Mouse (Mus musculus) liver, embryonic 11.5 days (tissue): ENCODE data around the gene H2al1g. TPM values are rescaled to one million over a fixed set of nuclear protein-coding genes. Genes with fewer than 3 reads are reported as not detected.
"Not testable (repeated sequence)": the region's sequence is repeated elsewhere in the genome, so short reads cannot be mapped to it uniquely, and the experiment has no call there.

Source experiments
- ATAC-seq: fragments of 200-750 bp; cut with Nextera tagmentation; replicated peaks from 2 replicates; pipeline ENCODE4 v1.8.0; 2017; ENCODE audit warnings: moderate number of reproducible peaks, mild to moderate bottlenecking, moderate TSS enrichment, moderate library complexity; ENCODE audit not compliant: low FRiP score
- DNase-seq: peaks from one replicate; pipeline ENCODE4 v3.0.0-alpha.2; 2017; ENCODE audit warnings: low spot score
- H3K27ac ChIP-seq: fragments of 300-500 bp; sonication (generic); 2 replicates; pipeline ENCODE4 v1.5.1; 2014; ENCODE audit warnings: mild to moderate bottlenecking, low read depth, low read length, control low read depth
- H3K27me3 ChIP-seq: fragments of 300-500 bp; sonication (generic); replicated peaks from 2 replicates; pipeline ENCODE4 v1.6.1; 2014; ENCODE audit warnings: low read length, mixed read lengths; ENCODE audit not compliant: control insufficient read depth, insufficient read depth
- H3K36me3 ChIP-seq: fragments of 300-500 bp; sonication (generic); 2 replicates; pipeline ENCODE4 v1.6.1; 2014; ENCODE audit warnings: mild to moderate bottlenecking, low read length, moderate library complexity, mixed read lengths; ENCODE audit not compliant: control insufficient read depth, insufficient read depth
- H3K4me1 ChIP-seq: fragments of 300-500 bp; sonication (generic); replicated peaks from 2 replicates; pipeline ENCODE4 v1.6.1; 2014; ENCODE audit warnings: low read length, mixed read lengths; ENCODE audit not compliant: control insufficient read depth, insufficient read depth
- H3K4me2 ChIP-seq: fragments of 300-500 bp; sonication (generic); 2 replicates; pipeline ENCODE4 v1.6.1; 2014; ENCODE audit warnings: mild to moderate bottlenecking, control low read depth, moderate library complexity
- H3K4me3 ChIP-seq: fragments of 300-500 bp; sonication (generic); 2 replicates; pipeline ENCODE4 v1.5.1; 2014; ENCODE audit warnings: low read depth, low read length, control low read depth
- H3K9ac ChIP-seq: fragments of 300-500 bp; sonication (generic); 2 replicates; pipeline ENCODE4 v1.6.1; 2014; ENCODE audit warnings: low read depth, low read length, control low read depth
- H3K9me3 ChIP-seq: fragments of 300-500 bp; sonication (generic); 2 replicates; pipeline ENCODE4 v1.6.1; 2016; ENCODE audit warnings: low read length, inconsistent platforms, mixed read lengths; ENCODE audit not compliant: control insufficient read depth
- WGBS: fragments of 180-500 bp; shearing (Covaris S2); extraction: QIAGEN DNeasy Blood & Tissue Kit; methylation state at CpG from one replicate; pipeline ENCODE4 v1.1.7; 2014; 5-methylcytosine and 5-hydroxymethylcytosine counted together
- polyA plus RNA-seq: library from polyadenylated mRNA; unstranded; fragments of >200 nt; fragmentation: Nextera tagmentation; extraction: Ambion mirVana; gene quantifications from 2 replicates; pipeline ENCODE4 v1.2.1, GENCODE M21; 2014

Gene H2al1g
- polyA plus RNA-seq, 1 experiment from 2014 or later, result not detected

DNA sequence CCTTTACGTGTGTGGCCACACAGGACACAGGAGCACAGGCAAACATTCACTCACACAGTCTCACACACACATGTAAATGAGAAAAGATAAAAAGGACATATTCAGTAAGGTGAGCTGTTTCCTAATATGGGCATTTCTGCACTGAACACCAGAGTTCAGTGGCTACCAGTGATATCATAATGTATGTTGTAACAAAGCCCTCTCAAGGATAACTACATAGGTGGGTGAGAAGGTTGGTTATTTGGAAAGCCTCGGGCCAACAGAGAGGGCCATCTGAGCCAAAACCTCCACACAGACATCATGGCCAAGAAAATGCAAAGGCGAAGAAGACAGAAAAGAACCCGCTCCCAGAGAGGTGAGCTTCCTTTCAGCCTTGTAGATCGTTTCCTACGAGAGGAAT, 12.7 kb upstream of the H2al1g start, which contains the start of gene H2al1c:
TSS of gene H2al1c (plus strand) at position 301 of the 400 bp plus-strand sequence.
- H3K4me3 ChIP-seq, H3K27me3 ChIP-seq, ATAC-seq, H3K36me3 ChIP-seq, H3K27ac ChIP-seq, H3K4me2 ChIP-seq, H3K9me3 ChIP-seq, DNase-seq, H3K9ac ChIP-seq, H3K4me1 ChIP-seq: not testable (repeated sequence)
- 73% methylated on average over 1 of the region's 6 CpGs for WGBS

DNA sequence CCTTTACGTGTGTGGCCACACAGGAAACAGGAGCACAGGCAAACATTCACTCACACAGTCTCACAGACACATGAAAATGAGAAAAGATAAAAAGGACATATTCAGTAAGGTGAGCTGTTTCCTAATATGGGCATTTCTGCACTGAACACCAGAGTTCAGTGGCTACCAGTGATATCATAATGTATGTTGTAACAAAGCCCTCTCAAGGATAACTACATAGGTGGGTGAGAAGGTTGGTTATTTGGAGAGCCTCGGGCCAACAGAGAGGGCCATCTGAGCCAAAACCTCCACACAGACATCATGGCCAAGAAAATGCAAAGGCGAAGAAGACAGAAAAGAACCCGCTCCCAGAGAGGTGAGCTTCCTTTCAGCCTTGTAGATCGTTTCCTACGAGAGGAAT, 9.5 kb upstream of the H2al1g start, which contains the start of gene H2al1d:
TSS of gene H2al1d (plus strand) at position 301 of the 400 bp plus-strand sequence.
- not testable (repeated sequence) for H3K4me1 ChIP-seq, H3K4me3 ChIP-seq, H3K9ac ChIP-seq, H3K27me3 ChIP-seq, H3K36me3 ChIP-seq, H3K27ac ChIP-seq, H3K9me3 ChIP-seq, ATAC-seq, DNase-seq, H3K4me2 ChIP-seq
- WGBS, result no CpG with 5 or more reads among the region's 6 CpGs

DNA sequence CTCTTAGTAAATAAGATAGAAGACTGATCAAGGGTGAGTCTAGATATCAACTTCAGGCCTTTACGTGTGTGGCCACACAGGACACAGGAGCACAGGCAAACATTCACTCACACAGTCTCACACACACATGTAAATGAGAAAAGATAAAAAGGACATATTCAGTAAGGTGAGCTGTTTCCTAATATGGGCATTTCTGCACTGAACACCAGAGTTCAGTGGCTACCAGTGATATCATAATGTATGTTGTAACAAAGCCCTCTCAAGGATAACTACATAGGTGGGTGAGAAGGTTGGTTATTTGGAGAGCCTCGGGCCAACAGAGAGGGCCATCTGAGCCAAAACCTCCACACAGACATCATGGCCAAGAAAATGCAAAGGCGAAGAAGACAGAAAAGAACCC, 6.4 kb upstream of the H2al1g start, which contains the start of gene H2al1e:
TSS of gene H2al1e (plus strand) at position 301 of the 400 bp plus-strand sequence.
- not testable (repeated sequence) for H3K27me3 ChIP-seq, H3K27ac ChIP-seq, H3K4me3 ChIP-seq, H3K36me3 ChIP-seq, H3K4me1 ChIP-seq, H3K9ac ChIP-seq, DNase-seq, H3K4me2 ChIP-seq, ATAC-seq, H3K9me3 ChIP-seq
- WGBS, result no CpG with 5 or more reads among the region's 3 CpGs

DNA sequence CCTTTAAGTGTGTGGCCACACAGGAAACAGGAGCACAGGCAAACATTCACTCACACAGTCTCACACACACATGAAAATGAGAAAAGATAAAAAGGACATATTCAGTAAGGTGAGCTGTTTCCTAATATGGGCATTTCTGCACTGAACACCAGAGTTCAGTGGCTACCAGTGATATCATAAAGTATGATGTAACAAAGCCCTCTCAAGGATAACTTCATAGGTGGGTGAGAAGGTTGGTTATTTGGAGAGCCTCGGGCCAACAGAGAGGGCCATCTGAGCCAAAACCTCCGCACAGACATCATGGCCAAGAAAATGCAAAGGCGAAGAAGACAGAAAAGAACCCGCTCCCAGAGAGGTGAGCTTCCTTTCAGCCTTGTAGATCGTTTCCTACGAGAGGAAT, 3.2 kb upstream of the H2al1g start, which contains the start of gene H2al1f:
TSS of gene H2al1f (plus strand) at position 301 of the 400 bp plus-strand sequence.
- not testable (repeated sequence) for DNase-seq, ATAC-seq
- WGBS, result no CpG with 5 or more reads among the region's 6 CpGs

DNA sequence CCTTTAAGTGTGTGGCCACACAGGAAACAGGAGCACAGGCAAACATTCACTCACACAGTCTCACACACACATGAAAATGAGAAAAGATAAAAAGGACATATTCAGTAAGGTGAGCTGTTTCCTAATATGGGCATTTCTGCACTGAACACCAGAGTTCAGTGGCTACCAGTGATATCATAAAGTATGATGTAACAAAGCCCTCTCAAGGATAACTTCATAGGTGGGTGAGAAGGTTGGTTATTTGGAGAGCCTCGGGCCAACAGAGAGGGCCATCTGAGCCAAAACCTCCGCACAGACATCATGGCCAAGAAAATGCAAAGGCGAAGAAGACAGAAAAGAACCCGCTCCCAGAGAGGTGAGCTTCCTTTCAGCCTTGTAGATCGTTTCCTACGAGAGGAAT, 3.1 kb downstream of the H2al1g start, which contains the start of gene H2al1h:
TSS of gene H2al1h (plus strand) at position 301 of the 400 bp plus-strand sequence.
- H3K27ac ChIP-seq, H3K27me3 ChIP-seq, H3K4me1 ChIP-seq, H3K4me3 ChIP-seq, H3K9ac ChIP-seq, ATAC-seq, H3K36me3 ChIP-seq, H3K9me3 ChIP-seq, H3K4me2 ChIP-seq, DNase-seq: not testable (repeated sequence)
- no CpG with 5 or more reads among the region's 6 CpGs for WGBS

More for the DNA sequence above, 3.2 kb upstream of the H2al1g start, which contains the start of gene H2al1f:
- not testable (repeated sequence) for H3K4me3 ChIP-seq, H3K27ac ChIP-seq, H3K9me3 ChIP-seq, H3K4me2 ChIP-seq, H3K4me1 ChIP-seq, H3K27me3 ChIP-seq, H3K9ac ChIP-seq, H3K36me3 ChIP-seq

DNA sequence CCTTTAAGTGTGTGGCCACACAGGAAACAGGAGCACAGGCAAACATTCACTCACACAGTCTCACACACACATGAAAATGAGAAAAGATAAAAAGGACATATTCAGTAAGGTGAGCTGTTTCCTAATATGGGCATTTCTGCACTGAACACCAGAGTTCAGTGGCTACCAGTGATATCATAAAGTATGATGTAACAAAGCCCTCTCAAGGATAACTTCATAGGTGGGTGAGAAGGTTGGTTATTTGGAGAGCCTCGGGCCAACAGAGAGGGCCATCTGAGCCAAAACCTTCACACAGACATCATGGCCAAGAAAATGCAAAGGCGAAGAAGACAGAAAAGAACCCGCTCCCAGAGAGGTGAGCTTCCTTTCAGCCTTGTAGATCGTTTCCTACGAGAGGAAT, 6.3 kb downstream of the H2al1g start, which contains the start of gene H2al1i:
TSS of gene H2al1i (plus strand) at position 301 of the 400 bp plus-strand sequence.
- not testable (repeated sequence) for H3K27ac ChIP-seq, H3K4me3 ChIP-seq, H3K4me1 ChIP-seq, H3K36me3 ChIP-seq, H3K27me3 ChIP-seq, H3K9me3 ChIP-seq, H3K4me2 ChIP-seq, H3K9ac ChIP-seq, DNase-seq, ATAC-seq
- WGBS, result 89% methylated on average over 3 of the region's 5 CpGs

DNA sequence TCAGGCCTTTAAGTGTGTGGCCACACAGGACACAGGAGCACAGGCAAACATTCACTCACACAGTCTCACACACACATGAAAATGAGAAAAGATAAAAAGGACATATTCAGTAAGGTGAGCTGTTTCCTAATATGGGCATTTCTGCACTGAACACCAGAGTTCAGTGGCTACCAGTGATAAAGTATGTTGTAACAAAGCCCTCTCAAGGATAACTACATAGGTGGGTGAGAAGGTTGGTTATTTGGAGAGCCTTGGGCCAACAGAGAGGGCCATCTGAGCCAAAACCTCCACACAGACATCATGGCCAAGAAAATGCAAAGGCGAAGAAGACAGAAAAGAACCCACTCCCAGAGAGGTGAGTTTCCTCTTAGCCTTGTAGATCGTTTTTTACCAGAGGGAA, 9.5 kb downstream of the H2al1g start, which contains the start of gene H2al1j:
TSS of gene H2al1j (plus strand) at position 301 of the 400 bp plus-strand sequence.
- H3K4me3 ChIP-seq, H3K4me1 ChIP-seq, DNase-seq, H3K4me2 ChIP-seq, ATAC-seq, H3K36me3 ChIP-seq, H3K9ac ChIP-seq, H3K9me3 ChIP-seq, H3K27me3 ChIP-seq, H3K27ac ChIP-seq: not testable (repeated sequence)
- 78% methylated on average over 2 of the region's 2 CpGs for WGBS

DNA sequence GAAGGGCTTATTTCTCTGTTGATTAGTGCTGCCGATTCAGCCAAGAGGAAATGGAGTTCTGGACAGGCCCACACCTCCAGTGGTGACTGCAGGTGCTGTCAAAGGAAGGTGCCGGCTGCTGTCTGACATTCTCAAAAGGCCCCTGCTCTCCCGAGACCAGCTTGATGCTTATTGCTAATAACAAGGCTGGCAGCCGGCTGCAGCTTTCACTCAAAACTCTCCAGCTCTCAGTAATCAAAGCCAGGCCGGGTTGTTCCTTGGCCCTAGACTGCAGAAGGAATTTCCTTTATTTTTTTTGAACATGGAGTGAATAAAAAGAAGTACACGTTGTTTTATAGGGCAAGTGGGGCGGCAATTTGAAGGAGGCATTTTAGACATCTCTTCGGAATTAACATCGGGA, 27.7 kb downstream of the H2al1g start:
- H3K4me1 ChIP-seq, result no peaks in the 10 kb centered on the region
- 73% methylated on average over 9 of the region's 9 CpGs for WGBS
- no peak for DNase-seq
- no peak overlapping the region for H3K4me2 ChIP-seq
- no peak for ATAC-seq
- no peak overlapping the region for H3K27ac ChIP-seq
- no peak overlapping the region for H3K4me3 ChIP-seq
- H3K9ac ChIP-seq, result no peak overlapping the region
- H3K9me3 ChIP-seq, result no peaks in the 10 kb centered on the region
- H3K27me3 ChIP-seq, result peaks cover 8% of the 10 kb centered on the region; the same call in 1 of the 2 replicates
- no peaks in the 10 kb centered on the region for H3K36me3 ChIP-seq

DNA sequence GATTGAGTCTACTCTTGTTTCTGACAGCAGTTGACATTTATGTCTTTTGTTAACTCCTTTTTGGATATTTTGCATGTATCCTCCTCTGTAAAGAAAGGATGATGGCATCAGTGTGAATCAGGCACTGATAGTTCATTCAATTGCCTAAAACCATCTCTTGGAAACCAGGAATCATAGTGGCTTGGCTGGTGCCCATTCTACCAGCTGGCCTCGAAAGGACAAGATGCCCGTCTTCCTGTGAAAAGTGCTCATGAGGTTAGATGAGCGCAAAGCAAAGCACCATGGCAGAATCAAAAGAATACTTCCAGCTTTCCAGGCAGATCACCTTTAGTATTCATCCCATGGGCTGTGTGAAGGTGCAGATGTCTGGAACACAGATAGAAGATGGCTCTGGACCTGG, 28.7 kb downstream of the H2al1g start:
- Histone ChIP-seq H3K36me3 (no peaks in the 10 kb centered on the region), H3K27ac (no peak overlapping the region), H3K4me2 (no peak overlapping the region), H3K4me3 (no peak overlapping the region), H3K9me3 (no peaks in the 10 kb centered on the region), H3K9ac (no peak overlapping the region), H3K4me1 (no peaks in the 10 kb centered on the region), H3K27me3 (peaks cover 8% of the 10 kb centered on the region; the same call in 1 of the 2 replicates)
- DNase-seq (no peak), ATAC-seq (no peak)
- WGBS, result 88% methylated on average over 3 of the region's 3 CpGs
